Mouse (Mus musculus): ENCODE results near the gene Arhgef3. TPM values are rescaled to one million over a fixed set of nuclear protein-coding genes. Genes with fewer than 3 reads are reported as not detected.
A peak's percentile ranks its signal among the peaks of the same experiment; 100 is the strongest.

Gene Arhgef3
- 12.8 and 13.8 TPM in 2 replicates for polyA plus RNA-seq (2015; fragmentation: Nextera tagmentation; extraction: Ambion mirVana)

DNA sequence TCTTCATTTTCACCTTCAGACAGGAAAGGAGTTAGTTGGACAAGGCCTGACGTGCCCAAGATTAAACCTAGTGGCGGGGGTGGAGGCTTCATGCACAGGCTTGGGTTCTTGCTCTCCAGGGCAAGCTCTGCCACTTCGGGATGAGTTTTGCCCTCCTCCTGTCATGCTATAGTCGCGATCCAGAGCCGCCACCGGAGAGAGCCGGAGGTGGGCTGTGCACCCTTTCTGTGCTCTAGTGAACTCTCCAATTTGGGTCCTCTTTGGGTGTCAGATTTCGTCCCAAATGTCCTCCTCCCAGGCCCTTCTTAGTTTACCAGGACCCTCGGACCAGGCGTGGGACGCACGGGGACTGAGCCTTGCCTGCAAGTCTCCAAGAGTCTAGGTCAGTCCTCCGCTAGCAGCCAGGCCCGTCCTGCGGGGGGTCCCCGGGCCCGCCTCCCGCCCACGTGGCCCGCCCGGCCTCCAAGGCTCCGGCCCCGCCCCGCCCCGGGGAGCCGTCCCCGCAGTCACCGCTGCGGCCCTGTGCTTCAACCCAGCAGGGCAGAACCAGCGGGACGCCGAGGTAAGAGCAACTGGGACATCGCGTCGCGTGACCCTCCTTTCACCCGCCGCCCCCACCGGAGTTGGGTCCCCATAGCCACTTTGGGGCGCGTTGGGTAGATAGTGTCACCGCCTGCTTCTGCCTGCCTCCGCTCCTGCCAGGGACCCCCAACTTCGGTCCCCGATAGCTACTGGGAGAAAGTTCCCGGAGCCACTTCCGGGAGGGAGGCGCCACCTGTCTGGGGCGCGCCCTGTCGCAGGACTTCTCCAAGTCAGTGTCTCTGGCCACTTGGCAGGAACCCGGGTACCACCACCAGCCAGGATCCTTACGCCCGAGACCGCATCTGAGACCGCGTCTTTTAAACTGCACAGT, at the start of gene Arhgef3:
Gene Arhgef3 (plus strand): TSS at position 538 of the 913 bp plus-strand sequence.
- Histone ChIP-seq H3K4me3 (ENCODE audit: low read length) (peak within 1 kb of the TSS; percentile 67), H3K9me3 (ENCODE audit: control insufficient read depth, low read length) (no peaks in the 10 kb centered on the region), H3K4me1 (replicated peaks; ENCODE audit: control insufficient read depth, insufficient read depth, low read length) (peaks cover 7% of the 10 kb centered on the region), H3K9ac (ENCODE audit: low read length) (peak within 1 kb of the TSS; percentile 70), H3K27me3 (ENCODE audit: control insufficient read depth, insufficient read depth, low read depth, low read length) (peaks cover 14% of the 10 kb centered on the region), H3K36me3 (ENCODE audit: control insufficient read depth, insufficient read depth, low read length) (no peaks in the 10 kb centered on the region), H3K27ac (ENCODE audit: low read length) (no peak within 1 kb of the TSS), H3K4me2 (ENCODE audit: low read depth, low read length) (peak within 1 kb of the TSS; percentile 99)
- peak; percentile 97 for ATAC-seq (ENCODE audit: low read depth)
- 2% methylated on average over 55 of the region's 58 CpGs for WGBS

DNA sequence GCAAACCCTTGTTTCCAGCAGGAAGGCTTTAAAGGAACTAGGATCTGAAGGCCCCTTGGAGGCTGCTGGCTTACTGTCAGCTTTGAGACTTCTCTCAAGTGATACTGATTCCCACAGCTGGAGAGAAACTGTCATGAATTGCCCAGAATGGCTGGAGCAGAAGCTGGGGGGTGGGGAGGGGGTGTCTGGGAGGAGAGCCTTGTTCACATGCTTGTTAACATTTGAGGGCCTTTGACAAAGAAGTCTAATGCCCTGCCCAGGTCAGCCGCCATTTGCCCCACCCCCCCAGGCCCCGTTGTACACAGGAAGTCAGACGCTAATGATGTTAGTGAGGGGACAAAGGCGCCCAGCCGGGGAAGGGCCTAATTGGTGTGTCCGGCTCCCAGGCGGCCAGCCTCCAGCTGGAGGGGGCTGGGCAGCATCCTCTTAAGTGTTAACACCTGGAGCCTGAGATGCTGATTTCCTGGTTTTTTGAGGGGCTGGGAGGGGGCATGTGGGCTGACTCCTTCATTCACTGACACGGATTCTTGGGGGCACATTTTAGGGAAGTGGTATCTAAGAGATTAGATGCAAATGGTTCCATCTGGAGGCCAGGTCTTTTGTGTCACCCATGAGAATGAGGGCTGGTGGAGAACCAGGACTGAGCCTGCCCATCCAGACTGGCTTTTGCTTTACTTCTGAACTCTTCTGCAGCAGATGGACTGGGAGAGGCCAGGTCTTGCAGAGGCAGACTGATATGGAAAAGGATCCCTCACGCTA, 48.3 kb upstream of the Arhgef3 start:
- no peak overlapping the region for H3K4me2 ChIP-seq (ENCODE audit: low read depth, low read length)
- 21% methylated on average over 9 of the region's 9 CpGs for WGBS
- peak overlapping the region; percentile 72 for H3K27ac ChIP-seq (ENCODE audit: low read length)
- peak overlapping the region; percentile 25 for H3K9ac ChIP-seq (ENCODE audit: low read length)
- peaks cover 23% of the 10 kb centered on the region for H3K4me1 ChIP-seq (replicated peaks; ENCODE audit: control insufficient read depth, insufficient read depth, low read length)
- peak; percentile 77 for ATAC-seq (ENCODE audit: low read depth)
- no peaks in the 10 kb centered on the region for H3K27me3 ChIP-seq (ENCODE audit: control insufficient read depth, insufficient read depth, low read depth, low read length)
- H3K36me3 ChIP-seq (ENCODE audit: control insufficient read depth, insufficient read depth, low read length), result no peaks in the 10 kb centered on the region
- H3K9me3 ChIP-seq (ENCODE audit: control insufficient read depth, low read length), result no peaks in the 10 kb centered on the region
- no peak overlapping the region for H3K4me3 ChIP-seq (ENCODE audit: low read length)

GRCm38 (mm10) chr14:27067866-27068271, 46.8 kb upstream of the Arhgef3 start:
- Histone ChIP-seq H3K9ac (ENCODE audit: low read length) (no peak overlapping the region), H3K4me1 (replicated peaks; ENCODE audit: control insufficient read depth, insufficient read depth, low read length) (peaks cover 30% of the 10 kb centered on the region), H3K9me3 (ENCODE audit: control insufficient read depth, low read length) (no peaks in the 10 kb centered on the region), H3K4me2 (ENCODE audit: low read depth, low read length) (peak overlapping the region; percentile 19), H3K4me3 (ENCODE audit: low read length) (no peak overlapping the region), H3K27ac (ENCODE audit: low read length) (peak overlapping the region; percentile 78), H3K27me3 (ENCODE audit: control insufficient read depth, insufficient read depth, low read depth, low read length) (no peaks in the 10 kb centered on the region), H3K36me3 (ENCODE audit: control insufficient read depth, insufficient read depth, low read length) (no peaks in the 10 kb centered on the region)
- 16% methylated on average over 6 of the region's 6 CpGs for WGBS
- 0 out of 2 replicates have a peak, but pooled peaks have one; percentile 26 for ATAC-seq (ENCODE audit: low read depth)

DNA sequence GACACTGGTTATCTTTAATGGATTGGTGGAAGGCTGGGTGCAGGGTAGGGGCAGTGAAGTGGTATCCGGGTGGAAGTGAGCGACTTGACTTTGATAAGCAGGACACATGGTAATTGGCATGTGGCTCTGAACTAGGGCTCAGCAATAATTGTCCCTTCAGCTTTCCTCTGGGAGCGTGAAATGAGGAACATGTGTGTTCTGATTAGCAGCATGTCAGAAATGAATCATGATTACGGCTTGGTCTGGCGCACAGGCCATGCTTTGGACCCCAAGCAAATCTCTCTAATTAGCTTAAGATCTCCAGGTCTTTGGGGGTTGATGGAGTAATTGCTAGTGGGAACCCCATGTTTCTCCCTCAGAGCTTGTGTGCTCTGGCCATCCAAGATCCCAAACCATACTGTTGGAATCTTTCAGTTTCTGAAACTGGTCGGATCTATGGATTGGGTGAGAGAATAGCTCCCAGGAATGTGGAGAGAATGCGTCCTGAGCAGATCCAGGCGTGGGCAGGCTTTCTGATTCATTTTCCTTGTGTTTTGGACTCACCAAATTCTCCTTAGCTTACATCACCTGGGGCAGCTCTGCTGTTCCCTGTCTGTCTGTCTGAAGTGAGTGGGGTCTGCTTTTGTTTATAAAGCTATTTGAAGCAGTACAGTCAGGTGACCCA, 45.1 kb upstream of the Arhgef3 start:
- Histone ChIP-seq H3K27ac (ENCODE audit: low read length) (no peak overlapping the region), H3K27me3 (ENCODE audit: control insufficient read depth, insufficient read depth, low read depth, low read length) (no peaks in the 10 kb centered on the region), H3K9me3 (ENCODE audit: control insufficient read depth, low read length) (no peaks in the 10 kb centered on the region), H3K4me2 (ENCODE audit: low read depth, low read length) (no peak overlapping the region), H3K36me3 (ENCODE audit: control insufficient read depth, insufficient read depth, low read length) (no peaks in the 10 kb centered on the region), H3K4me1 (replicated peaks; ENCODE audit: control insufficient read depth, insufficient read depth, low read length) (peaks cover 33% of the 10 kb centered on the region), H3K9ac (ENCODE audit: low read length) (no peak overlapping the region), H3K4me3 (ENCODE audit: low read length) (no peak overlapping the region)
- 45% methylated on average over 8 of the region's 8 CpGs for WGBS
- ATAC-seq (ENCODE audit: low read depth), result no peak

DNA sequence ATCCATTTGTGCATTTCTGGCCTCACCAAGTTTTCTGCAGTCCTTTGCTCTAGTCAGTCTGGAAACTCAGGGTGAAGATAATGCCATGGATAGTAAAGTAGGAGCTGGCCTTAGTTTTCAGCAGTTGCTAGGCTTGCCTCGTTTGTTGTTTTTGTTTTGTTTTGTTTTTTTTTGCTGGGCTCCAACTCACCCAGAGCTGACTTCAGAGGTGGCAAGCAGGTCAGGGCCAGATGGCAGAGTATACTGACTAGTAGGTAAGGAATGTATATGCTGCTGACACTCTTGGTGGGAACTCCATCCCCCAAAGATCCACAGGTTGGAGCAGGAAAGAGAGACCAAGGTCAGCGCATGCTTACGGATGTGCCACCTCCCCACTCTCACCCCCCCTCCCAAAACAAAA, 44.6 kb upstream of the Arhgef3 start:
- Histone ChIP-seq H3K36me3 (ENCODE audit: control insufficient read depth, insufficient read depth, low read length) (no peaks in the 10 kb centered on the region), H3K4me3 (ENCODE audit: low read length) (no peak overlapping the region), H3K4me2 (ENCODE audit: low read depth, low read length) (no peak overlapping the region), H3K27me3 (ENCODE audit: control insufficient read depth, insufficient read depth, low read depth, low read length) (no peaks in the 10 kb centered on the region), H3K9ac (ENCODE audit: low read length) (no peak overlapping the region), H3K27ac (ENCODE audit: low read length) (no peak overlapping the region), H3K4me1 (replicated peaks; ENCODE audit: control insufficient read depth, insufficient read depth, low read length) (peaks cover 38% of the 10 kb centered on the region), H3K9me3 (ENCODE audit: control insufficient read depth, low read length) (no peaks in the 10 kb centered on the region)
- 38% methylated on average over 3 of the region's 3 CpGs for WGBS
- ATAC-seq (ENCODE audit: low read depth), result no peak

GRCm38 (mm10) chr14:27070758-27071157, 43.9 kb upstream of the Arhgef3 start:
- Histone ChIP-seq H3K9ac (ENCODE audit: low read length) (no peak overlapping the region), H3K4me1 (replicated peaks; ENCODE audit: control insufficient read depth, insufficient read depth, low read length) (peaks cover 43% of the 10 kb centered on the region), H3K27ac (ENCODE audit: low read length) (no peak overlapping the region), H3K36me3 (ENCODE audit: control insufficient read depth, insufficient read depth, low read length) (no peaks in the 10 kb centered on the region), H3K4me3 (ENCODE audit: low read length) (no peak overlapping the region), H3K27me3 (ENCODE audit: control insufficient read depth, insufficient read depth, low read depth, low read length) (no peaks in the 10 kb centered on the region), H3K4me2 (ENCODE audit: low read depth, low read length) (no peak overlapping the region), H3K9me3 (ENCODE audit: control insufficient read depth, low read length) (no peaks in the 10 kb centered on the region)
- no peak for ATAC-seq (ENCODE audit: low read depth)
- WGBS, result 37% methylated on average over 9 of the region's 9 CpGs

DNA sequence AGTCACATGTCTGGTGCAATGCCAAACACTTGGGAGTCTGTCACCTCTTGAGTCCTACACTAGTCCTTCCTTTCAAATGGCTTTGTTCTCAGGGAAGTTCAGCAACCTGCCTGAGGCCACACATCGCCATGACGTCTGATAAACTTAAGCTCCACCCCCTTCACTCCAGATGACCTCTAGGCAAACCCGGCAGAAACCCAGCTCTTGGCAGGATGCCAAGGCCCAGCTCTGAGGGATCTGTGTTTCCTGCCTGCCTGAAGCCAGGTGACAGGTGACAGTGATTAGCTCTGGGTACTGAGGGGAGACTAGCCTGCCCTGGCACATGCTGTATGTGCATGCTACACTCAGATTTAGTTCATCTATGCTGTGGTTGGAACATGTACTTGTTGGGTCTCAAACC, 42.7 kb upstream of the Arhgef3 start:
- no peaks in the 10 kb centered on the region for H3K36me3 ChIP-seq (ENCODE audit: control insufficient read depth, insufficient read depth, low read length)
- H3K27ac ChIP-seq (ENCODE audit: low read length), result no peak overlapping the region
- ATAC-seq (ENCODE audit: low read depth), result peak; percentile 27; the same call in 1 of the 2 replicates
- no peak overlapping the region for H3K9ac ChIP-seq (ENCODE audit: low read length)
- peaks cover 44% of the 10 kb centered on the region for H3K4me1 ChIP-seq (replicated peaks; ENCODE audit: control insufficient read depth, insufficient read depth, low read length)
- H3K27me3 ChIP-seq (ENCODE audit: control insufficient read depth, insufficient read depth, low read depth, low read length), result no peaks in the 10 kb centered on the region
- no peaks in the 10 kb centered on the region for H3K9me3 ChIP-seq (ENCODE audit: control insufficient read depth, low read length)
- no peak overlapping the region for H3K4me2 ChIP-seq (ENCODE audit: low read depth, low read length)
- WGBS, result 7% methylated on average over 3 of the region's 3 CpGs
- no peak overlapping the region for H3K4me3 ChIP-seq (ENCODE audit: low read length)

DNA sequence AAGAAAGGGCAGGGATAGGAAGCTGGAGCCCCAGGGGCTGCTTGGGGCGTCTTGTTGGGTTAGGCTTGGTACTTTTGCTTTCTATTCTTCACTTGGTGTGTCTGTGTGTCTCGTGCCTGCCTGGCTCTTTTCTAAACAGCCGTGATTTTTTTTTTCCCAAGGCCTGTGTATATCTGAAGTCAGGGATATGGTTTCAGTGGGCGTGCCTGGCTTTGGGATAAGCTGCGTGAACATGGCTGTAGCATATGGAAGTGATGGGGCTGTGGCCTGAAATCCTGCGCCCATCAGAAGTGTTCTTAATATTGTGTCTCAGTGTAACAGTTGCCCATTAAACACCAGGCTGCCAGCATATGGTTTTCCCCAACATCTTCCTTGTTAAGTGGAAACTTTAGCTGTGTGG, 39.6 kb upstream of the Arhgef3 start:
- Histone ChIP-seq H3K4me1 (replicated peaks; ENCODE audit: control insufficient read depth, insufficient read depth, low read length) (peaks cover 40% of the 10 kb centered on the region), H3K9ac (ENCODE audit: low read length) (no peak overlapping the region), H3K36me3 (ENCODE audit: control insufficient read depth, insufficient read depth, low read length) (no peaks in the 10 kb centered on the region), H3K9me3 (ENCODE audit: control insufficient read depth, low read length) (no peaks in the 10 kb centered on the region), H3K4me3 (ENCODE audit: low read length) (no peak overlapping the region), H3K27ac (ENCODE audit: low read length) (no peak overlapping the region; the same call in 1 of the 2 replicates), H3K27me3 (ENCODE audit: control insufficient read depth, insufficient read depth, low read depth, low read length) (no peaks in the 10 kb centered on the region), H3K4me2 (ENCODE audit: low read depth, low read length) (peak overlapping the region; percentile 13; the same call in 1 of the 2 replicates)
- 41% methylated on average over 6 of the region's 6 CpGs for WGBS
- ATAC-seq (ENCODE audit: low read depth), result no peak
